Mouse (Mus musculus) CD4-positive helper T cell, adult 2 months (primary cell): ENCODE results near the gene Hipk2.

ENCODE experiments used
- DNase-seq: peaks from one replicate; pipeline ENCODE4 v3.0.0-alpha.2; 2012; ENCODE audit warnings: low read depth, missing footprints, low spot score

Gene Hipk2

DNA sequence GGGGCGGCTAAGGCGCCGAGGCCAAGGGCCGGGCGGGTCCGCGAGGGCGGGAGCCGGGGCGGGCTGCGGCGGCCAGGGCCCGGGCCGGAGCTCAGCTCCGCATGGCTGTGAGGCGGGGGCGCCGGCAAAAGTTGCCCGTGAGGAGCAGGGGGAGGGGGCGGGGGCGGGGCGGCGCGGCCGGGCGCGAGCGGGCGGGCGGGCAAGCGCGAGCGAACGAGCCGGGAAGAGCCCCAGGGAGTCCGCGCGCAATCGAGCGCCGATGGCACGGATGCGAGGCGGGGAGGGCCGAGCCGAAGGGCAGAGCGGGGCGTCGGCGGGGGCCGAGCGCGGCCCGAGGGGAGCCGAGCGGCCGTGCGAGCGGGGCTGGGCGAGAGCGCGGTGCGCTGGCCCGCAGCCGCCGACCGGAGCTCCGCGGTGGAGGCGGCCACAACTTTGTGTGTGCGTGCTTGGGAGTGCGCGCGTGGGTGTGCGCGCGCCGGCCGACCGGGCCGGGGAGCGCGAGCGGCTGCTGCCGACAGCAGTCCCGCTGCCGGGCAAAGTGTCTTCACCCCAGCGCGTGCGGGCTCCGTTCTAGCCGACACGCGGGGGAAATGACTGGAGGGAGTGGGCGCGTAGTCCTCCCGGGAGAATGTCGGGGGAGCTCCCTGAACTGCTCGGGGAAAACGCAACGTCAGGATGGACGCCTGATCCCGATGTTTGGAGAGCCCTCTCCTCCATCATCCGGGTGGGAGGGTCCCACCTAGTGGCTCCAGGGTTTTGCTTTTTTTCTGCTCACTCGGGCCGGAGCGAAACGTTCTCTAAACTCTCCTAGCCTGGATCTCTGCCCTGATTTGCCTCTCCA lies at the start of gene Hipk2:
Hipk2 (minus strand) TSS at position 95 of the 841 bp plus-strand sequence.
- DNase-seq, result peak; percentile 85

DNA sequence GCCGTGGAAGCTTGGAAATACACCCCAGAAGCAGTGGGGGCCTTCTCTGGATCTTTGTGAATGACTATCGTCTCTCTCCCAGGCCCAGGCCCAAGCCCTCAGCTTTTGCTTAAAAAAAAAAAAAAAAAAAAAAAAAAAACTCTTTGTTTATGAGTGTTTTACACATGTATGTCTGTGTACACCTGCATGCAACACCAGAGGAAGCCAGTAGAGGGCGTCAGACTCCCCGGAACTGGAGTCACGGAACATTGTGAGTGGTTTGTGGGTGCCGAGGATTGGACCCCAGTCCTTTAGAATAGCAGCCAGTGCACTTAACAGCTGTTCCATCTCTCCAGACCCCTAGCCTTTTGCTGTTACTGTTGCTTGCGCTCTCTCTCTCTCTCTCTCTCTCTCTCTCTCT lies 49.8 kb upstream of the Hipk2 start:
- DNase-seq, result no peak

DNA sequence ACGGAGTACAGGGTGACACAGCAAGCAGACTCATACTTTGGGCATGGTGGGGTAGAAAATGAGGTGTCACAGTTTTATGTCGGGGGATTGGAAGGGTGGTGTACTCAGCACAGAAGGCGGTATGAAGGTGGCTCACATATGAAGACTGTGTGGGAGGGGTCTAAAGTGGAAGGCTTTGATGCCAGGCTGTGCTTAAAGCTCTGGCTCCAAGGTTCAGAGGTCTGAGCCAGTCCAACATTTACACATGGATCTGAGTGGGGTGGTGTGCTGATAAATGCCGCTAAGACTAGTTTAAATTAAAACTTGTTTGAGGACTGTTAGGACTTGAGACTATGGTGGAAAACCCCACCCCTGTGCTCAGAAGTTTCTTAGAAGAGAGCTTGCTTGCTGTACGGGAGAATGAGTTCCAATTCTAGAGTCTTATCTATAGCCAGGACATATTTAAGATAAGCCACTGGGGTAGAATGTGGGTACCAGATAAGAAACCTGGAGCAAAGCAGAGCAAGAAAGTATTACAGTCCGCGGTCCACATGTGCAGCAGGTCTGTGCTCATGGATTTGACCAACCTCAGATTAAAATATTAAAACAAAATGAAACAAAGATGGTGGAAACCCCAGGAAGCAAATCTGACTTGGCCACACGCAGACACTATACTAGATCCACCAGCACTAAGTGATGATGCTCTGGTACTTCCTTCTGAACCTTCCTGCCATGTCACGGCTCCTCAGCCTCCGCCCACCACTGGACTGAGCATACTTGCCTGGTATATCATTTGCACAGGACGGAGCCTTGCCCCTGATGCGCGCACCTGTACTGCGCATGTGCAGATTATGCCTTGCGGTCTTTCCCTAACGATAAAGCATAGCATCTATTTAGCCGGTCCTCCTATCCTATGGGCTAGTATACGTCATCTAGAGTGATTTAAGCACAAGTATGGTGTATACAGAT lies 48.2 kb upstream of the Hipk2 start:
- no peak for DNase-seq

DNA sequence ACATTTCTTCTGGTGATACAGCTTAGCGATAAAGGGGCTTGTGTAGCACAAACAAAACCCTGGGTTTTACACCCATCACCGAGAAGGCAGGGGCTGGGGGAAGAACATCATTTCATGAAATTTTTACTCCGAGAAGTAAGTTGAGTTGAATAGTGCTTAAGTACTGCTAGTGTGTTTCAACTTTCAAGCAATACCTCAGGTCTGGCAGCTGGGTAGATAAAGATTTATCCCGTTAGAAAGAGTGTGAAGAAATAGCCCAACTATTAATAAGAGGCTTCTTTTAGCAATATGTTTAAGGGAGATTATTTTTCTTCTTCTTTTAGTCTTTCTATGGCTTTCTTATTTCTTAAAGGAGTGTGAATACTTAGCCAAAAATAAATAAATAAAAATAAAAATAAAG lies 47.5 kb upstream of the Hipk2 start:
- no peak for DNase-seq

DNA sequence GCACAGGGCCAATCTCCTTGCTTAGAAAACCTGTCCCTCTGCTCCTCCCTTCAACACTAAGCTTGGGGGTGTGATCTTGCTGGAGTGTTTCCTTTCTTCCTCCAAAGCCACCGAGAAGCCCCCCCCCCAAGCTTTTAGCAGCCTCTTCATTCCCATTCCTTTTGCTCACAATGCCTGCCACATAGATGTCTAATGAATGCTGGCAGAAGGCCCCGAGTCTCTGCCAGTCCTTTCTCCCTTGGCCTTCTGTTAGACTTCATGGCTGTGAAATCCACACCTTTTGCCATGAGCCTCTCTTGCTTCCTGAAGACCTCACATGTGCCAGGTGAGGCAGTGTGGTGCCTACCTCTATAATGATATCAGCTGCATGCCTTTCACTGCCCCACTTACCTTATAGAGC lies 46.6 kb upstream of the Hipk2 start:
- DNase-seq, result no peak

DNA sequence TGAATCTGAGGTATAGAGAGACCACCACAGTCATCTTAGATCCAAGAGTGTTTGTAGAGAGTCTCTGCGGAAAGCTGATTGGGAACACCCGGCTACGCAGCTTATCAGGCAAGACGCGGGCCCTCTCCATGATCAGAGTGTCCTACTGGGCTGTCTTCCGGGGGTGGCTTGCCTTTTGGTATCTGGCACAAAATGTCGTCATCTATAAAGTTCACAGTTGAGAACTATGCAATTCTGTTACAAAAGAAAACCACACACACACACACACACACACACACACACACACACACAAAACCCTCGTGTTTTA lies 45.8 kb upstream of the Hipk2 start:
- no peak for DNase-seq

DNA sequence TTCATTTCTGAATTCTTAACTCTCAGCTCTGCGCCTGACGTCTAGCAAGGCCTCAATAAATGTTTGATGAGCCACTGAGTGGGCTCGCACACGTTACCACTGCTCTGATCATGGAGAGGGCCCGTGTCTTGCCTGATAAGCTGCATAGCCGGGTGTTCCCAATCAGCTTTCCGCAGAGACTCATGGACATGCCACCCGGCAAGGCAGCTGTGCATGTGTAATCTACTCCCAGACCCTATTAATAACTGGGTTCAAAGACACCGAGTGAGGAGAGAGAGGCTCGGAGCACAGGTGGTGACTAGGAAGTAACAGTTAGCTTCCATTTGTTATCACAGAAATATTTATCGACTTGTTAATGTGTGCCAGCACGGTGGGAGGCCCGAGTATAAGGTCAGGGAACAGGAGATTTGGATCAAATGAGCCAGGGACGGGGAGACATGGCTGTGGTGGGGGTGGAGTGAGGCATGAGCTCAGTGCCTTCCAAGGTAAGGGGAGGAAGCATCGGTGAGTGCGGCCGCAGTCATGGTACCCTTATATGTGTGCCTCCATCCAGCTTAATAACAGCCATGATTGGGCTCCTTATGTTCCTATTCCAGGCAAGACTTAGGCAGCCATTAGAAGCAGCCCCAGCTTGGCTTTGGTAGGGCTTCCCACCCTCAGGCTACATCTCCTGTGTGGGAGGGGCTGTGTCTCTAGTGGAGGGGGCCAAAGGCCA lies 45.3 kb upstream of the Hipk2 start:
- no peak for DNase-seq

DNA sequence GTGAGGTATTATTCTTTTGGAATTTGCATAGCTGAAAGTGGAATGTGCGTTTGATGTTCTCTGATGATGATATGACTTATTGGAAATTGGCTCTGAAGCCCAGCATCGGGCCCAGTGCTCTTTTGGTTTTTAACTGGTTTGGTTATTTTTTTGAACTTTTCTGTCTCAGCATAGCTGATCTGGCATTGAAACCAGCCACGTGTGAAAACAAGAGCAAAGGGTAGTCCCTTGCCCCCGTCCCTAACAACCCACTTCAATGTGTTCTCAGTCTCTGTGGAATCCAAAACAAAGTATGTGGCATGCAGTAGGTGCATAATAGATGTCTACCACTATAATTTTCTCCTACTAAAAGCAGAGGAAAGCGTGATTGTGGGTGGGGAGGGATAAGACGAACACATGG lies 44.2 kb upstream of the Hipk2 start:
- no peak for DNase-seq

DNA sequence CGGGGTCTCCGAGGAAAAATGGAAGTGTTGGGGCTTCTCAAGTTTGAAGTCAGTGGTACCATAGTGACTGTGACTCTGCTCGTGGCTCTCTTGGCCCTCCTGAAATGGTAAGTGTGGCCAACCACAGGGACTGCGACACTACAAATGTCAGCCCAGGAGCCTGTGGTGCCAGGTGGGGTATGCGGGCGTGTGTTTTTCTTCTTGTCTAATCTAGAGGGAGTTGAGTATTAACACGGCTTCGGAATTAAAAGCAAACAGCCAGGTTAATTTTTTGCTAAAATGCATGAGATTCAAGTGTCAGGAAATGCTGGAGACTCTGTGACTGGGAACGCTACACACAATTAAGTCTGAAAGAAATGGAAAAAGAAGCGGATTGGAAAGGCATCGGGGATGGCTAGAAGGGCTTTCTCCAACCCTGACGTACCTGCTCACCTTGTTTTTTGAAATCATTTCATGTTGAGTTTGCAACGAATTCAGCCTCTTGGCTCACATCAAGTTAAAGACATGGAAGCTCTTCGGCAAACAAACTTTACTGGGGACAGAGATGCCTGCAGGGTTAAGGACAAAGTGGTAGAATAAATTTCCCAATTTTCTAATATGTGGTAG lies 43.3 kb upstream of the Hipk2 start:
- no peak for DNase-seq

DNA sequence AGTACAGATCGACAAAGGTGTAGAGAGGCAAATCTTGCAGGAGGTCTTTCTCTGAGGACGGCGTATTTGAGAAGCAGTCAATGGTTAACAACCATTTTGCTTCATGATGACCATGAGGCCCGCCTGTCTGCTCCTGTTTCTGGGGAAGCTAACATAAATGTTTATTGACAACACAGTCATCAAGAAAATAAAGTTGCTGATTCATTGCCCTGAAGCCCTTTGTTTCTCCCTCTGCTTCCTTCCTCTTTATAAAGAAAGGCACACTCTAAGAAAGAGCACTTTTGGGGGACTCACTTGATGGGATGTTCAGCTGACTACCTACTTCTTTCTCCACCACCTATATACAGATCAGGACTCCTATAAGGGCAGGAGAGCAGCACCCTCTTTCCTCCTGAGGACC lies 42.8 kb upstream of the Hipk2 start:
- DNase-seq, result no peak

DNA sequence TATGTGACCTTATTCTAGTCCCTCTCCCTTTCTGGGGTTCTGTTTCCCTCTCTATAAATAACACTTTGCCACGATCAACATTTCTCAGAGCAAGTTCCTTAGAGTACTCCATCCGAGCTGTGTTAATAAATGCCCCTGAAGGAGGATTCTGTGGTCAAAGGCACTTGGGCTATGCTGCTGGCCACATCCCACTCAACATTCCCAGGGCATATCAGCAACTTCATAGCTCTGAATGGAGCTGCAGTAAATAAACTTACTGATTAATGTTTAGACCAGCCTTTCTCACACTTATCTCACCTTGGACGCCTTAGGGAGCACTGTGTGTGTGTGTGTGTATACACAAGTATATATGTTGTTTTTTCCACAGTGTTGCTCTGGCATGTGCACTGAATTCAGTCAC lies 41.5 kb upstream of the Hipk2 start:
- no peak for DNase-seq

DNA sequence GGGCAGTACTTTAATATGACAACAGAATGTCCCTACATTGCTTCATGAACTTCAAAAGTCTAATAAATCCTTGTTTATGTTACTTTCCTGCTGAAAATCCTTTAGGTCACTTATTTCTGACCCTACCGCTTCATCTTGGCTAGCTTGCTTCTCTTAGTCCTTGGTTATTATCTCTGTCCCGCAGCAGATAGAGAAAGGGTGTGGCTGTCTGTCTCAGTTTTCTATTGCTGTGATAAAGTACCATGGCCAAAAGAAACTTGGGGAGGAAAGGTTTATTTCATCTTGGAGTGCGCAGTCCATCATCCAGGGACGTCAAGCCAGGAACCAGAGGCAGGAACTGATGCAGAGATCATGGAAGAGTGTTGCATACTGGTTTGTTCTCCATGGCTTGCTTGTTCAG lies 40.6 kb upstream of the Hipk2 start:
- DNase-seq, result no peak

DNA sequence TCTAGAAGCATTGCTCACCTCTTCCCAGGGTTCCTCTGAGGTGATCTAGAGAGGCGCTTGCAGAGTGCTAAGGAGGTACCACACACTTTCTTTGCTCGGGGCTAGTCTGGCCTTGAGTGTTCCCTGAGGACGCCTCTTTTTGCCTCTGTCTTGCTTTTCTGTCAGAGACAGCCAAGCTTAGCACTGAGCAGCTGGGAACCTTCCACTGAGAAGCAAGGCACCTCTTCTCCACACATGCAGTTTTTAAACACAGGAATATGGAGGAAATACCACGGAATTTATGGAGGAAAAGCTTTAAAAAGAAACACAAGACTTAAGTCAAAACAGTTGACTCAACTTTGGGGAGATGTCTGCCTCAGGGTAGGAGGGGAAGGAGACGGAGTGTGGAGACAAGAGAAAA lies 39.8 kb upstream of the Hipk2 start:
- no peak for DNase-seq

DNA sequence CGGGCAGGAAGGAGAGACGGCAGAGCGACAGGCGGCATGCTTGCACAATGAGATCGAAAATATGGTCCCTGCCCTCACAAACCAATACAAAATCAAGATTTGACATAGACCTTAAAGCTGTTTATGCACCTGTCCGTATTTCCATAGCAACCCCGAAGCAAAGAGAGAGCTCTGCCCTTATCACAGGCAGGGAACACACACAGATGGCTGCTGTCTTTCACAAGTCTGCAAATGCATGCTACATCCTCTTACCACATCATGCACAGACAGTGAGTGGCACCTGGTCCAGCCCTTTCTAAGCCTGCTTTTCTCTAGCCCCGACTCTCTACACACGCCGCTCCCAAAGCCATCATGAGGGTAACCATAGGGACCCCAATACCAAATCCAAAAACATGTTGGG lies 38.2 kb upstream of the Hipk2 start:
- no peak for DNase-seq

DNA sequence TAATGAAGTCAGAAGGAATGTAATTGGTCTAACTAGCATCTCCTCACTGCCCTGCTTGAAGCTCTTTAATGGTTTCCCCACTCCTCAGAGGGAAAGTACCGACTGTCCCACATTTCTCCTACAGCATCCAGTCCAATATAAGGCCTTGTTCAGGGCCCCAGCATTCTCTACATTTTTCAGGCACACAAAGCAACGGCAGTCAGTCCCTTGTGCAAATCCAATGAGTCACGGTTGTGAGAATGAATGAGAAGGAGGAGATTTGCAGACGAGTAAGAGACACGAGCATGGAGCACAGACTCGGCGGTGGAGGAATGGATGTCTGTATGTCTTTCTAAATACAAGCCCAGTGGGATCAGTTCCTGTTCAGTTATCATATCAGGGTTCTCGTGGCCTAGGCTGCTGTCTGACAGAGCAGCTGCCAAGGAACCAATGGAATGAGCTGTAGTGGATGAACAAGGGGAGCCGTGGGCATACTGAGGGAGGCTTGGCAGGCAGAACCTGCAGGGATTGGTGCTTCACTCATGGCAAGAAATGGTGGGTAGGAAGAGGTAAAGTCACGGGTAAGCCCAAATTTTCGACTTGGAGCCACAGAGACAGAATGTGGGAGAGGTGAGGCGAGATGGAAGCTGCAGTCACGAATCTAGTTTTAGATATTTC lies 37.5 kb upstream of the Hipk2 start:
- no peak for DNase-seq

DNA sequence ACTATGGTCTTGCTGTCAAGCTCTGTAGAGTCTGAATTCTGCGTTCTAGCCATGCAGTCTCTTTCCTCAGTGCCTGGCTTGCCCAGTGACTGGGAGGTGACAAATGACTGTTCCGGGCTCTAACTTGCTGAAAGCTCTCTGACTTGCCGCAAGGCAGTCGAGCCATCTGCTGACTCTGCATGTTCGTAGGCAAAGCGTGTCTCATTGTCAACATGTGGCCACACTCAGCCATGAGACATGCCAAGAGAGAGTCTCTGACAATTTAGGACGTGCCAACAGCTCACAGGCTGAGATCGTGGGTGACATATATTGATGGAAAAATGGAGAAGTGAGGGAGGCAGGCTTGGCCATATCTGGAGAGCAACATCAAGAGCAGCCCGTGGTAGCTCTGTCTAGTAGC lies 36.9 kb upstream of the Hipk2 start:
- no peak for DNase-seq

DNA sequence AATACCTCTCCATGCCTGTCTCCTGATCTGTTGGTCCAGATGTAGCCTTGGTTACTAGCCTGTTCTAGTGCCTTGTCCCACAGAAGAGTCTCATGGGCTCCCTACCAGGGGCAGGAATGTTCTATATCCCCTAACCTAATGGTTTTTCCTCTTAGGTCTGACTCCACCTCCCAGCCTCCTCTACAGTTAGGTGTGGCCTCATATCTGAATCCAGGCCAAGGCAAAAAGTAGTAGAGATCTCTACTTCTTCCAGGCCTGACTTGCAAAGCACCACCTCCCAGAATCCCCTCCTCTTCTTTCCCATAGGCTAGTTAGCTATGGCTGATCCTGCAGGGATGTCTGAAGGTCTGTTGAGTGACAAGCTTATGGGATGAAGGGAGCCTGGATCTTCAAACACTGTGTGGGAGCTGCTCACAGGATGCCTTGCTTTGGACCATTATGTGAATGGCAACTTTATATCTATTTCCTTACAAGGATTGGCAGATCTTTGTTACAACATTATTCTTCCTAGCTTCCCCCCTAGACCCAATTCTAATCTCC lies 36.2 kb upstream of the Hipk2 start:
- no peak for DNase-seq

DNA sequence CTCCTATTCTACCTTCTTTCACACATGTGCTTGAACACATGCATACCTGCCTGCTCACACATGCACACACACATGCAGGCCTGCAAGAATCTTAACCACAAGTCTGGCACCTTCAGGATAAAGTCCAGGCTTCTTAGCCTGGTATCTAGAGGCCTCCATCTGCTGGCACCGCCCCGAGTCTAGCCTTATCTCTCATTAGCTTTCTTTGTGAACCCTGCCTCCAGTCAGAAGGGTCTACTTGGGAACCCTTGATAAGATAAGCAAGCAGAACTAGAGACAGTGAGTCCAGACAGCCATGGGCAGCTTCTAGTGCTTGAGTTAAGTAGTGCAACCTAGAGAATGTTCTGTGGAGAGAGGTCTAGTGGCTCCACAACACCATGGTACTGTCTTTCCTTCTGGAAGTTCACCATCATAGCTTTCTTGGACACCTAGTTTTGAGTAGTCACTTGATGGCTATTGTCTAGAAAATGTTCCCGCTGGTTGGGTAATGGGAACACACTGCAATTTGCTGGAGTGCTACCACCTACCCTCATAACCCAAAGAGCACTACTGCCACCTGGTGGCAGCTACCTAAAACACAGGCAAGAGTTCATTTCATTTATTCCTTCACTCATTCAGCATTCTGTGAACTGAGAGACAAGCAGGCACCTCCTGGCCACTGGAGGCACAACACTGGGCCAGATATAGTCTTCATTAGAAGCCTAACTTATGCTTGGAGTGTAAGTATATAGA lies 35.0 kb upstream of the Hipk2 start:
- peak; percentile 72 for DNase-seq

DNA sequence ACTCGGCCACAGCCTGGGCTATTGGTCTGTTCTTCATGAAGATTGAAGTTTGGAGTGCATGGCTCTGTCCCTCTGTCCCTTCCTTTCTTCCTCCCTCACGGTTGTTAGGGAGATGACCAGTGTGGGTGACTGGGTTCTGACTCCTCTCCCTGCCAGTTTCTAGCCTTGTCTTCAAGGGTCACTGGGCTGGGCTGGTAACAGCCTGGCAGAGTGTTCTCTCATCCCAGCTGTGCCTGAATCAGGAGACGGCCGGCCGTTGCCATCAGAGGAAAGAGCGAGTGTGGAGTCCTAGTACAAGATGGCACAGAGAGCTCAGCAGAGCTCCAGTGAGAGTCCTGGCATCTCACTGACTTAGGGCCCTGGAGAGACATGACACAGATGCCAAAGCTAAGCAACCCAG lies 32.4 kb upstream of the Hipk2 start:
- no peak for DNase-seq

DNA sequence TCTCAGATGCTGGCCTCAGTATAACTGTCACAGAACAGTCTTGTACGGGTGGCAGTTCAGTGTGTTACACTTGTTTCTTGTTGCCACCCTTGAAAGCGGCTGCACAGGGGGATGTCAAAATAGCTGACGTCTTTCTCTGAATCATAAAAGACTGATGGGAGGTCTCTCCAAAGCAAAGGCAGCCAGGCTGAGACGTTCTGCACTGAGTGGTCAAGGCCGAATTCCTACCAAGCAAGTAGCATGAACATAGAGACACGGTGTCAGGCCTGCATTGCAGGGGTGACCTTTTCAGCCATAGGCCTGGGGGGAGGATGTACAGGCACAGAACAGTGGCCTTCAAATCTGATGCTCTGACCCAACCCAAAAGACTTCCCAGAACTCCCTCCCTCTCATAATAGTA lies 30.0 kb upstream of the Hipk2 start:
- DNase-seq, result no peak
